Mouse (Mus musculus) CH12F3 (cell line): ENCODE results near the gene Bbs4.
"Not testable (repeated sequence)": the region's sequence is repeated elsewhere in the genome, so short reads cannot be mapped to it uniquely, and the experiment has no call there.

Experiments used
- in situ Hi-C: fragments of 300-500 bp; cut with MboI; formaldehyde crosslinking; loops from 2 replicates; pipeline ENCODE4 v1.14.3; 2020; ENCODE audit warnings: low sequenced_read_pairs

Bbs4 gene

DNA sequence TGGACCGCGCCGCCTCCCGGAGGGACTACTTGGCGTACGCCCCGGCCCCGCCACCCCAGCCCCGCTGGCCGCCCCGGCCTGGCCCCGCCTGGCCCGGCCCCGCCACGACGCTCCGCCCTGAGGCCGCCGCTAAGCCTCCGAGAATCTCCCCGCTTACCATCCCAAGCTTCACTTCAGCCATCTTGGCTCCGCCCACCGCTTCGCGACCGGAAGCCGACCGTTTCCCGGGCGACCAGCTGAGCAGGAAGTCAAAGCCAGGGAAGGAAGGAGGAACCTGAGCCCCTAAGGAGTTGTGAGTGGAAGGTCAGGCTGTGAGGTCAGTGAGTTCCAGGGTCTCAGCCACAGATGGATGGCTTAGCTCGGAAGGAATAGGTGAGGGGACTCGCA lies at the start of gene Bbs4:
Gene Bbs4, minus strand, starts transcription at position 256 of the 387 bp plus-strand sequence.
- in situ Hi-C loops: no loop called here

DNA sequence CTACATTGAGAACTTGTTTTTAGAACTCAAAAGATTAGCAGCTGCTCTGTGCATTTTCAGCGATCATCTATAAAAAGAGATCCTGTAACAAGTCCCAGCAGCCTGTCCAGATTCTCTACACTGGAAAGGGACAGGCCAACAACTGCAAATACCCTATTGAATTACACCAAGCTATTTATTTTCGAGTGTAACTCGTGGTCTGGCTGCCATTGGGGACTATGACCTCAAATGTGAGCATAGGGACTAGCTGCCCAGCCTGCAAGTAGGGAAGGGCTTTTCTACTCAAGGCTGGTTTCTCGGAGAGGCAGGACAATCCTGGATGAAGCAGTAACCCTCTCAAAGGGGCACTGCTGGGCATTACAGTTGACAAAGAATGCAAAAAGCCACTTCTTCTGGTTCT lies 35.8 kb upstream of the Bbs4 start:
- in situ Hi-C loops: no loop called here

DNA sequence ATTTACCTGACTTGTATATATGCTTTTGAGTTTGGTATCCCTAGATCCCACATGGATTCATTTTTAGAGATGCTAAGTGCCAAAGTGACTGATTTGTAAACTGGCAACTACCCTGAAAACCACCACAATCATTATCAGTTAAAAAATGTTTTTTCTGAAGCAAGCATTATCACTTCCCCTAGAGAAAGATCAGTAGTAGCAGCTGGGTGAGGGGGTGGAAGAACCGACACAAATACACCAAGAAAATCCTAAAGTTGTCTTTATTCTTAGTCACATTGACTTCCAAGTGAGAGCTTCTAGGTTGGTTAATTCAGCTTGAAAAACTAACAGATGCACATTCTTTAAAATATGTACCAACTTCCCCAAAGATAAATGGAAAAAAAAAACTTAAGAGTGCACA lies 35.0 kb upstream of the Bbs4 start:
- in situ Hi-C loops: no loop called here

DNA sequence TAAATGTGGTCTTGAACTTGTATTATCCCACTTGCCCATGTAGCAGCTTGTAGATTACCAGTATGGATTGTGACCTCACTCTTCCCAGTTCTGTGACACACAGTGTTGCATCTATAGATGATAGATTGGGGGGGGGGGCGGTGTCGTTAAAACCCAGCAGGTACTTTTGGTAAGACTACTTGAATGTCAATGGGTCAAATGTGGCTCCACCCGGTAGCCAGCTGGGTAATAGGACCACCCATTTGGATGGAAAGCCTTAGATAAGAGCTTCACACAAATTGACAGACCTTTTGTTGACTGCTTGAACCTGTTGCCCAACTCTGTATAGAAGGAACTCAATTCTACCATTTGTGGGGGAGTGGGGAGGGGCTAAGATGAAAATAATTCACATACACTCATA lies 34.2 kb upstream of the Bbs4 start:
- in situ Hi-C loops: no loop called here

DNA sequence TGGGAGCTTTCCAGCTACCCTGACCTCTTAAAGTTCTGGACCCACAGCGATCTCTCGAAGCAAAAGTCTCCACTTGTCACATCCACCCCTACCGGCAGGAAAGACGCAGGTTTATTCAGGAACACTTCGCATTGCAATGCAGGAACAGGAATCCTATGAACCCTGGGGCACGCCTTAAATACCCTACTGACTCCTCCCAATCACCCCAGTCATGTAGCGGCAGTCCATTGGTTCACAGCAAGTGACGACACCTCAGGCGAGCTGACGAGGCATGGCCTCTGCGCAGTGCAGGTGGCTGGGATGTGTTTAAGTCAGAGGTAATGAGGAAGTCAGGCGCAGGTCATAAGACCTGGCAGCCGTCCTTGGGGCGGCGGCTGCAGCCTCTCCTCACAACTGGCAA lies 22.3 kb upstream of the Bbs4 start:
- in situ Hi-C loops: no loop called here

DNA sequence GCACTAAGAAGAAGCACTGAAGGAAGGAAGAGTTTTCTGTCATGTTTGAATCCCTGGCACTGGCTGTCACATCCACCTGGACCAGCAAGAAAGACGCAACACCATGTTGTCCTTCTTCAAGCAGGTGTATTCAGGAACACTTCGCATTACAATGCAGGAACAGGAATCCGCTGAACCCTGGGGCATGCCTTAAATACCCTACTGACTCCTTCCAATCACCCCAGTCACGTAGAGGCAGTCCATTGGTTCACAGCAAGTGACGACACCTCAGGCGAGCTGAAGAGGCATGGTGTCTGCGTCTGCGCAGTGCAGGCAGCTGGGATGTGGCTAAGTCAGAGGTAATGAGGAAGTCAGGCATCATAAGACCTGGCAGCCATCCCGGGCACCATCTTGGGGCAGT lies 16.3 kb upstream of the Bbs4 start:
- in situ Hi-C loops: no loop called here

DNA sequence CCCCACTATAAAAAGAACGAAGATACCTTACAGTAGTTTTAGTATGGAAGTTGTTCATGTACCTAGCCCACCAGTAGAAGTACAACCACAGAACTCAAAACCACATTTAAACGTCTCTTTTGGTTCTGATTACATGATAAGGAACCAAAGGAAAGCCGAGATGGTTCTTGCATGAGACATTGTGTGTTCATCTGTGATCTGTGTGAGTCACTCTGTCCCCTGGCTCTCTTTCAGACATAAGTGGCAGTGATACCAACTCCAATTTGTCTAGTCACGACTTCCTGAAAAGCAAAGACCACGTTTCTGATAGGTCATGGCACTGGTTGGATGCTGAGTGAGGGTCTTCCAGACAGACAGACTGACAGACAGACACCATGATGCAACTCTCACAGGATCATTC lies 15.9 kb upstream of the Bbs4 start:
- in situ Hi-C loops: no loop called here

DNA sequence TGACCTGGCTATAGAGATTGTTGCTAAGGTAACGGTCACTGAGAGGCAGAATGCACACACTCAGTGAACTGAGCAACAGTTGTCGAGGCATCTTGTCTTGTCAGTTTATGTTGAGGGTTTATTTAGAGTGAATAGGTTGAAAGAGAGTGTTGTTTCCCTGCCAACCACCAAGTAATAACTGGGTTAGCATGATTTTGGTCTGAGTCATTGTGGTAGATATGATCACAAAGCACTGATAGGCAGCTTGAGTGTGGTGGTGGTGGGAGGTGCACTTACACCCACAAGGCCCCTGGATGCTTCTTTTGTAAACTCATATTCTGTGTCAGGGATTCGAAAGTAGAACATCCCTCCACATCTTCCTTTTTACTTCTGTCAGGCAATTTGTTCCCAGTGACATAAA lies 7.2 kb upstream of the Bbs4 start:
- in situ Hi-C loops: not testable (repeated sequence)

DNA sequence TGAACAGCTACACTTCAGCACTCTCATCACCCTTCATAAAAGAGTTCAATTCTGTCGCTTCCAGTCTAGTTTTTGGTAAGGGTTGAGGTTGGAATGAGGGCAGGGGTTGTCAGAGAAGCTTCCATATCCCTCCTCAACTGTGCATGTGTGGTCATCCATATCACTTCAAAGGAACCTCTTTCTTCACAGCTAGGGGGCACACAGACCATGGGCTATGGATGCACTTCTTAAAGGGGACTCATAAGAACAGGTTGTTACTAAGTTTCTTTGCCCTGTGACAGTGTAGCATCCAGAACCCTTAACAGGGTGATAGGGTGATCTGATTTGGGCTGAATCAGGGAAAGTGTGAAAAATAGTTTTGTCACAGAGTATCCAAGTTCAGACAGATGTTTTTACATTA lies 4.7 kb upstream of the Bbs4 start:
- in situ Hi-C loops: not testable (repeated sequence)

DNA sequence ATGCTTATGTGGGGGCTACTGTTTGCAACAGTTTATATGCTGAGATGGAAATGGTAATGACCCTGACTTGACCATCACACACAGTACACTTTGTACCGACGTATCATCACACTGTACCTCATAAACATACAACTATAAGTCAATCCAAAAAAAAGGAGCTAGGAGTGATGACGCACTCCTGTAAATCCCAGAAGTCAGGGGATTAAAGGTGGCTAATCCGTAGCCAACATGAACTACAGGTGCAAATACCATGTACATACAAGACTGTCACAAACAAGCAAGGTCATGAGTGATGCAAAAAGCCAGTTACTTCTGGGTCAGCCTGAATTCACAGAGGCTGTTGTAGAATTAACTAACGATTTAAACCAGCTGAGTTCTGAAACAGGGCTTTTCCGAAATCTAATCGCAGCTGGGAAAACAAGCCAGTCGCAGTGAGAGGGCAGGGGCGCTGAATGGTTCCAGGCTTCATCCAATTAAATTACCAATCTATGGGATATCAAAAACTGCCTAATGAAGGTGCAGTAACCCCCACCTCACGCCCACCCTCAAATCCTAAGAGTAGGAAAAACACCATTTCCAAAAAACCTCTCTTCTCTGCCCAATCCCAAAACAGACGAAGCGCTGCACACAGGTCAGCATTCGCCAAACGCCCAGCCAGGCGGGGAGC lies 589 bp downstream of the Bbs4 start:
- in situ Hi-C loops: no loop called here

DNA sequence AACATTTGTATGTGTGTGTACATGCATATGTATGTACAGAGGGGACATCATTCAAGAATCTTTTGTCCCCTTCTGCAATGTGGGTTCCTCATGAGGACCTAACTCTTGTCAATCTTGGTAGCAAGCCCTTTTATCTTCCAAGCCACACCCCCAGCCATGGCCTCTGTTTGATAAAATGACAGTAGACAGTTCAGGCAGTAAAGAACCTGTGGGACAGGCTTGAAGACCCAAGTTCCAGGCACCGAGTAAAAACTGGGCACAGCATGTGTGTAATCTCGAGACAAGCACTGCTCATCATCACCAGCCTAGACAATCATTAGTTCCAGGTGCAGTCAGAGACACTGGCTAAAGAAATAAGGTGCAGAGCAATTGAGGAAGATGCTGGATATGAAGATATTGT lies 7.1 kb downstream of the Bbs4 start:
- in situ Hi-C loops: no loop called here

DNA sequence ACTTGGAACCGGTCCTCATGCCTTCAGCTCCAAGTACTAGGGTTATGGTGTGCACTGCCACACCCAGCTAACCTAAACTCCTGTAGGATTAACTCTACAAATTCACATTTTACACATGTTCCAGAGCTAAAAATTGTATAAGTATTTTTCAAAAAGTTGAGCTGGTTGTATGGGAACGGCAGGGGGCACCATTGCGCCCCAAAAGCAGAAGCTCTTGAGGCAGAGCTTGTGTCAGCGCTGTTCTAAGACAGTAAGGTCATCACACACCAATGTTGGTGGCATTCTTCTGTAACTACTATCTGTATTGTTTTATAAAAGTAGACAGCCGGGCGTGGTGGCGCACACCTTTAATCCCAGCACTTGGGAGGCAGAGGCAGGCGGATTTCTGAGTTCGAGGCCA lies 13.3 kb downstream of the Bbs4 start:
- in situ Hi-C loops: no loop called here

DNA sequence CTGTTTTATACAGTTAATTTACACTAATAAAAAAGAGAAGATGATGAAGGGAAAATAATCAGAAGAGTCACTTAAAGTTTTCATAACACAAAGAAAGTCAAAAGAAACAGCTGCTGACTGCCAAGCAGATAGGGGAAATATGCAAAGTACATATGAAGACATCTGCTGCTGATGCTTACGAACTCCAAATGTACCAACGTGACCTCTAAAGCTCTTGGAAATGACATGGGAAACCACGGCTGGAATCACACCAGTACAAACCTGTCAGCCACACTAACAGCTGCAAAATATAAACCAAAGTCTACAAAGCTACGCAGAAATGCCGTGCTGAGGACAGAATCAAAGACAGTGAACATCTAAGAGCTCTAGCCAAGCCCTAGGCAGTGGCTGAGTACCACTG lies 14.2 kb downstream of the Bbs4 start:
- in situ Hi-C loops: no loop called here

DNA sequence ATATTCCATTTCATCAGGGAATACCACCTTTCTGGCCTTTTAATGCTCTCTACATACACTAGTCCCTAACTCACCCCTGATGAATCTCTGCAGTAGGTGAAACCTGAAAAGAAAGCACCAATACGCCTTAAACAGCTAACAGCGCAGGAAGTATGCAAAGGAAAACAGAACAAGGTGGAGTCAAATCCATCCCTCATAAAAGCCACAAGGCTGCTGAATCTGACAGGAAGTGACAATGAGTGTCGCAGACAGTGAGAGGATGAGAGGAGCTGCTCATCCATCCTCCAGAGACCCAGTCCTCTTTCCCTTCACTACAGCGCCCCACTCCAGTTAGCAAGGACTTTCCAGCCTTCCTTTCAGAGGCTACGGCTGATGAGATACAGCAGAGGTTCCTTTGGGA lies 14.9 kb downstream of the Bbs4 start:
- in situ Hi-C loops: no loop called here

DNA sequence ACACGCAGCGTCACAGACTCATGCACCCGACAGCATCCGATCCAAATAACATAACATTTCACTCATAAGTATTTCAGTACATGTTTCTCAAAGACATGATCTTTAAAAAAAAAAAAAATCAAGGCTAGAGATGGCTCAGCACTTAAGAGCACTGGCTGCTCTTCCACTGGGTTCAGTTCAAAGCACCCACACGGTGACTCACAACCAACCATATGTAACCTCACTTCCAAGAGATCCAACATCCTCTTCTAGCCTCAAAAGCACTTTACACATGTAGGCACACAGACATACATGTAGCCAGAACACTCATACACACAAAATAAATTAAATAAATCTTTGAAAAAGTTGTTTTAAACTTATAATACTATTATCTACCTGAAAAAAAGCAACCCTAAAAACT lies 15.4 kb downstream of the Bbs4 start:
- in situ Hi-C loops: no loop called here

DNA sequence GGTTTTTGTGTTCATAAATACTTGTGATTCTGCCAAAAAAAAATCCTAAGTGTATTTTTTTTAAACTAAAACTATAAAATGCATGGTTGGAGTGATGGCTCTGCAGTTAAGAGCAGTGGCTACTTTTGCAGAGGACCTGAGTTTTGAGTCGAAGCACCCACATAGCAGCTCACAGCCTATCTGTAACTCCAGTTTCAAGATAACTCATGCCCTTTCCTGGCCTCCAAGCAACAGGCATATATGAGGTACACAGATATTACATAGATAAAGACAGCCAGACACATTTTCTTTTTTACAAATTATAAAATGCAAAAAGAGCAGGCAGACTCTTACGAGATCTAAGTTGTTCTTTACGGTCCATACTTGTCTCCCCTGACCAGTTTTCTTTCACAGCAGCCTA lies 16.8 kb downstream of the Bbs4 start:
- in situ Hi-C loops: no loop called here

DNA sequence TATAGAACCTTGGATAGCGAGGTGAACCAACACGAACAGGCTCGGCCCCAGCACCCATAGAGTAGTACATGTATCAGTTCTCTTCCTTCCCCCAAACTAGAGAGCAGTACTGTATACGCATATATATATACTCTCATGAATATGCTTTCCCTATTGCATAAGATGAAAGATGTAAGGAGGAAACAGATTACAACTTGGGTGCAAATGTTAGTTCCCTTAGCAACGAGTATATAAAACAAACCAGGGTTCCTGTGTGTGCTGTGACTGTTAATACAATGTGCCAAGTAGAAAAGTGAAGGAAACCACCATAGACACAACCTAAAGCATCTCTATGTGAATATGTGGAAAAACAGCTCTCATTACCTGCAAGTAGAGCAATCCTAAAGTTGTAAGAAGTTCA lies 23.3 kb downstream of the Bbs4 start:
- in situ Hi-C loops: no loop called here

DNA sequence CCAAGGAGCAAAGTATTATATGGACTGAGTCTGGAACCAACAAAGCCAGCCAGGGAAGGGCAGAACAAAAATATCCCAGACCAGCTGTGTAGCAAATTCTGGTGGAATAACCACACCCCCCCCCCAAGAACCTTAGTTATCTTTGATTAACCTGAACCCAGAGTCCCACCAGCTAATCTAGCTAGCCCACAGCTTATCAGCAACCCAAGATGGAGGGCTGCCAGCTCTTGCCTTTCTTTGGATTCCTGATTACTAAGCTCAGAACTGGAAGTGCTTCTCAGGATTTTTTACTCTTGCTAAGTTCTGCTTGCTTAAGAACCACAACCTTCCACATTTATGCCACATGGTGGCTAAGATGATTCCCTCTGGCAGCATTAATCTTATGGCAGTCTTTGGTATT lies 29.0 kb downstream of the Bbs4 start:
- in situ Hi-C loops: no loop called here

DNA sequence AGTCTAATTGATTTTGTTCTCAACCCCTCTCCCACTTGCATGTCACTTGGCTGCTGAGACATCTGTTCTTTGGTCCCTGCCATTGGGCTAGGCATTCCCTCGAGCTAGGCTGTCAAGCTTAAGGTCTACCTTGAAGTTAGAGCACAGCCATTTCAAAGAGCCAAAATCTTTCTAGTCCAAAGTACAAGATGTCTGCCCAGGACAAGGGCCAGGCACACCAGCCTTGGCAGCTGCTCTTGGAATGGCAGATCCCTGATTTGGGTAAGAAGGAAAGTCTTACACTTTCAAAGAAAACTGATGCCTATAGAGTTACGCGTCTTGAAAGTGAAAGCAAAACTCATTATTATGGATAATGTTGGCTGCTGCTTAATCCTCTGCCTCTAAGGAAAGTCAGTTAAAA lies 37.1 kb downstream of the Bbs4 start:
- in situ Hi-C loops: no loop called here

DNA sequence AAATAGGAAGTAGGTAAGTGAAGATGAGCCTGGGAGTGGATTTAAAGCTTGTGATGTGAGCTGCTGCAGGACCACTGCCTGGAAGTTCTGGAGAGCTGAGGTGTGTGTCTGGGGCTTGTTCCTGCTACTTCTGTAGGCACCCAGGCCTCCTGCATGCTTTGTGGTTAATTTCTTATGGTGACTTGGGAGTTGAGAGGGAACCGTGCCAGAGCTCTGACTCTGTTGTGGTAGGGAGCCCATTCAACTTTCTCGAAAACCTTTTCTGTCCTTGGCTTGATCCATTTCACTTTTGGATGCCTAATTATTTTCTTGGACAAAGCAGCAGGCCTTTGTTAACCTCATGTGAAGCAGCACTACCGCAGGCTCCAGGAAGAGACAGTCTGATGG lies 42.0 kb downstream of the Bbs4 start:
- in situ Hi-C loops: no loop called here

DNA sequence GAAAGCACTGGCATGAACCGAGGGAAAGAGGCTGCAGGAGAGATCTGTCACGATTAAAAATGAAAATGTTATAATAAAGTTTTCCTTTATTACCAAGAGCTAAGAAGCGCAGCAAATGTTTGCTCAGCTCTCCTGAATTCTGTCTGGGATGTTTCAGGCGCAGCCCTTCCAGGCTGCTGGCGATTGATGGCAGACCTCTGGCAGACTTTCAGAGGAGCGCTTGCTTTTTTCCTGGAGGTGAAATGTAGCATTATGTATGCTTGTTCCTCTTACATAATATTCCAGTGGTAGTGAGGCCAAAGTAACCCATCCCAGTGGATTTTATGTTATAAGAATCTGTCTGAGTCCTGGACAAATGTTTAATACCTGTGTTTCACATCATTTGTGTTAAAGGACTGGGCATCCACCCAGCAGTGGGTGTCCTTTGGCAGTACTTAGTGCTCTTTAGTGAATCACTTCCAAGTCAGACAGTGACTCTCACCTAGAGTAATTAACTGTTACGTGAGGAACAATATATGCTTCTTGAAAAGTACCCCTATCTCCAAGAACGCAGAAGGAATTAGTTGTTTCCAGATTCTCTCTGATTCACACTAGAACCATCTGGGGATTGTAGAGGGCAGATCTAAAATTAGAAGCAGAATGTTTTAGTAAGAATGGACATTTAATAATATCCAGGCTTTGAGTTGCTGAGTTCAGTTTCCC lies 42.6 kb downstream of the Bbs4 start:
- in situ Hi-C loops: no loop called here

DNA sequence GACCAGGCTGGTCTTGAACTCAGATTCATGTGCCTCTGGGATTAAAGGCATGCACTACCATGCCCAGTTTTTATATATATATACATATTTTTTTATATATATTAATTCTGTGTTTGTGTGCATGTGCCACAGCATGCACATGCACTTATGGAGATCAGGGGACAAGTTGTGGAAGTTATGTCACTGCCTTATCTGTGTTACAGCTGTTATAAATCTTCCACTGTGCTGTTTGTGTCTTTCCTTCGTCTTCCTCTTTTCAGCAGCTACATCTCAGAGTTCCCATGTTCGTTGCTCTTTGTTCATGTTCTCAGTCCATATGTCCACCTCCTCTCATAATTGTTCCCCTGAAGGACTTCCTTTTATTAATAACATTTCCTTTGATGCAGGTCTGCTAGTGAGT lies 45.4 kb downstream of the Bbs4 start:
- in situ Hi-C loops: no loop called here

DNA sequence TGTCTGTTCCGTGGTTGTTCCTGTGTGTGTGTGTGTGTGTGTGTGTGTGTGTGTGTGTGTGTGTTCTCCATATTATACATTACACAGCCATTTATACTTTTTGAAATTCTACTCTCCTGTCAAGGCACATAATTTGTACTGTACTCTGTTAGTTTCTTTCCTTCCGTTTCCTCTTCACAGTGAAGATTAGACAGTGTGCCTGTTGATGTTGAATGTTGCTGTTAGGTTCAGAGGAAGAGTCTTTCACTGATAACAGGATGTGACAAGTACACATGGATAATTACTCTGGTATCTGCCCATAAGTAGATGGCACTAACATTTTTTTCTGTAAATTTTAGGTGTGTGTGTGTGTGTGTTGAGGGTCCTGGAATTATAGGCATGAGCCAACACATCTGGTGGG lies 56.9 kb downstream of the Bbs4 start:
- in situ Hi-C loops: no loop called here
